Mouse (Mus musculus): Measurements from ENCODE around the gene Maip1.

DNA sequence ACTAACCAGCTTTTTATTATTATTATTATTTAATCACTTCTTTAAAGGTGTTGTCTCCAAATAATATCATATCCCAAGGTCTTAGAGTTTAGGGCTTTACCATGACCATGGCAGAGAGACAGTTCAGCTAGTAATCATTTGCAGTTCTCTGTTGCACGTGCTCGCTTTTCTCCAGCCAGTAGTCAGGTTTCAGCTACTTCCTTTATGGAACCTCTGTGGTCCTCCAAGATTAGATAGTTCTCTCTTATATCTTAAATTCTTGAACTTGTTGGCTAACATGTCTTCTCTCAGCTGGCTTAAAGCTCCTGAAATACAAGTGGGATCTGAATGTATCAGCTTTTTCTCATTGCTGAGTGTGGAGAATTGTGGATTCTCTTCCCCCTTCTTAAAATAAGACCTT lies 2.9 kb downstream of the Maip1 start:
- no peak for TF ChIP-seq POLR2A (IDR thresholded peaks at IDR 0.05; ENCODE audit: control insufficient read depth, low read depth, low read length)
- TF ChIP-seq CTCF (IDR thresholded peaks at IDR 0.05; ENCODE audit: control insufficient read depth, insufficient read depth, insufficient replicate concordance, low read depth, low read length): no peak

All from testis, adult 2 months (tissue).